Mouse (Mus musculus): Measurements from ENCODE around the gene Larp4b. TPM values are rescaled to one million over a fixed set of nuclear protein-coding genes. Genes with fewer than 3 reads are reported as not detected.

The Larp4b gene
- polyA plus RNA-seq, 1 experiment from 2014 or later = 36.9 TPM

DNA sequence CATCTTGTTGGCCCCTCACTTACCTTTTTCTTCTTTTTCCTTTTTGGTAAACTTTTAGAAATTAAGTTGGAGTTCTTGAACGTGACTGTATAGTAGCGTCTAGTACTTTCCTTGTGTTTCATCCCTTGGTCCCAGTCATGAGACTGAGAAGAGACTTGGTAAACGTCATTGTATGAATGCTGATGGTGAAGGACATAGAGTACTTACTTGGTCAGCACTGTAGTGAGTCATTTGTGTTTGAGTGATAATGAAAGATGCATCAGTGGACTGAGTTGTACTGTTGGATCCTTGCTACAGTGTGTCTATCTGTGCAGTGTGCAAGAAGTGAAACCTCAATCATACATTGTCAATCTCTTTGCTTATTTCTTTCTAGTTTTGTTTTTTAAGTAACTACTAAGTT, 20.1 kb downstream of the Larp4b start:
- Histone ChIP-seq H3K9me3 (ENCODE audit: control insufficient read depth, low read length) (no peaks in the 10 kb centered on the region), H3K4me3 (ENCODE audit: low read depth, low read length) (no peak overlapping the region), H3K4me1 (ENCODE audit: control insufficient read depth, insufficient read depth, low read length) (no peaks in the 10 kb centered on the region), H3K27me3 (ENCODE audit: control insufficient read depth, insufficient read depth, low read length) (no peaks in the 10 kb centered on the region), H3K4me2 (no peak overlapping the region), H3K27ac (ENCODE audit: low read depth, low read length) (no peak overlapping the region), H3K36me3 (ENCODE audit: control insufficient read depth, insufficient read depth, low read length) (no peaks in the 10 kb centered on the region), H3K9ac (ENCODE audit: low read length) (no peak overlapping the region)
- no peak for ATAC-seq (ENCODE audit: low FRiP score)
- WGBS = 93% methylated on average over 3 of the region's 3 CpGs
- no peak for DNase-seq (ENCODE audit: low spot score, missing footprints)

DNA sequence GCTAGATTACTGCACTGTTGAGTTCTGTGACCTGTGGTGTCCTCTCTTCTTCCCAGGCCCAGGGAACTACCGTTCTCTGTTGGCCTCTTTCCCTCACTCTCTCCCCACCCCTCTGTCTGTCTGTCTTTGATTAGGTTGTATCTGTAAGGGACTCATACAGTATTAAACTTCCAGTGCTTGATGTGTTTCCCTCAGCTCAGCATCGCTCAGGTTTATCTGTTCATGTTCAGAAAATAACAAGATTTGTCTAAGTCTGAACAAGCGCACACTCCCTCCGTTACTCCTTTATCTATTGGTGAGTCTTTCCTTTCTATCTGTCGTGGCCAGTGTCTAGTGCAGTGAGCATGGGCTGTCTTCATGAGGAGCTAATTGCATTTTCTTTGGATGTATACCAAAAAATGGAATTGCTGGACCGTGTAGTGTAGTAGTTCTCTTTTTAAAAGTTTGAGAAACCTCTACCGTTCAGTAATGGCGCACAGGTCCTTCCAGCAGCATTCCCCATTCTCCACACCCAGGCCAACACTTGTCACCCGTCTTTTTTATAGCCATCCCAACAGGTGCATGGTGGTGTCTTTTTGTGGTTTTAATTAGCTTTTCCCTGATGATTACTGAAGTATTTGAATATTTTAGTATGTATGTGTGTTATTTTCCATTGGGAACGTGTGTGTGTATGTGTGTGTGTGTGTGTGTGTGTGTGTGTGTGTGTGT, 27.3 kb downstream of the Larp4b start:
- 91% methylated on average over 10 of the region's 10 CpGs for WGBS
- DNase-seq (ENCODE audit: low spot score, missing footprints) = no peak
- Histone ChIP-seq H3K36me3 (ENCODE audit: control insufficient read depth, insufficient read depth, low read length) (no peaks in the 10 kb centered on the region), H3K4me2 (no peak overlapping the region), H3K9me3 (ENCODE audit: control insufficient read depth, low read length) (no peaks in the 10 kb centered on the region), H3K9ac (ENCODE audit: low read length) (no peak overlapping the region), H3K4me3 (ENCODE audit: low read depth, low read length) (no peak overlapping the region), H3K4me1 (ENCODE audit: control insufficient read depth, insufficient read depth, low read length) (no peaks in the 10 kb centered on the region), H3K27ac (ENCODE audit: low read depth, low read length) (no peak overlapping the region), H3K27me3 (ENCODE audit: control insufficient read depth, insufficient read depth, low read length) (no peaks in the 10 kb centered on the region)
- no peak for ATAC-seq (ENCODE audit: low FRiP score)

DNA sequence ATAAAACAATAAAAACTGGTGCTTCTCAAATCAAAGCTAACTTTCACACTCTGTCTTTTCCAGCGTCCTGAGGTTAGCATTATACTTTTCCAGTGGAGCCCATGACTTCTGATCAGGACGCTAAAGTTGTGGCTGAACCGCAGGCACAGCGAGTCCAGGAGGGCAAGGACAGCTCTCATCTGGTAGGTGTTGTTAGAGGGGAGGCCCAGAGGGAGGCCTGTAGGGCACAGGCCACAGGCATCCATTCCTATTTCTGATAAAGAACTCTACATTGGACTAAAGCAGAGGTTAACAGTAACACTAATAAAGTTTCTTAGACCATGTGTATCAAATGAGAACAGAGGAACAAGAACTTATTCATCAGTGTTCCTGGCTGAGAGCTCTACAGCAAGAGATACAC, 28.4 kb downstream of the Larp4b start:
- Histone ChIP-seq H3K27ac (ENCODE audit: low read depth, low read length) (no peak overlapping the region), H3K4me3 (ENCODE audit: low read depth, low read length) (no peak overlapping the region), H3K4me2 (no peak overlapping the region), H3K9ac (ENCODE audit: low read length) (no peak overlapping the region), H3K36me3 (ENCODE audit: control insufficient read depth, insufficient read depth, low read length) (no peaks in the 10 kb centered on the region), H3K9me3 (ENCODE audit: control insufficient read depth, low read length) (no peaks in the 10 kb centered on the region), H3K4me1 (ENCODE audit: control insufficient read depth, insufficient read depth, low read length) (no peaks in the 10 kb centered on the region), H3K27me3 (ENCODE audit: control insufficient read depth, insufficient read depth, low read length) (no peaks in the 10 kb centered on the region)
- DNase-seq (ENCODE audit: low spot score, missing footprints) = no peak
- WGBS = 93% methylated on average over 4 of the region's 4 CpGs
- ATAC-seq (ENCODE audit: low FRiP score) = no peak

DNA sequence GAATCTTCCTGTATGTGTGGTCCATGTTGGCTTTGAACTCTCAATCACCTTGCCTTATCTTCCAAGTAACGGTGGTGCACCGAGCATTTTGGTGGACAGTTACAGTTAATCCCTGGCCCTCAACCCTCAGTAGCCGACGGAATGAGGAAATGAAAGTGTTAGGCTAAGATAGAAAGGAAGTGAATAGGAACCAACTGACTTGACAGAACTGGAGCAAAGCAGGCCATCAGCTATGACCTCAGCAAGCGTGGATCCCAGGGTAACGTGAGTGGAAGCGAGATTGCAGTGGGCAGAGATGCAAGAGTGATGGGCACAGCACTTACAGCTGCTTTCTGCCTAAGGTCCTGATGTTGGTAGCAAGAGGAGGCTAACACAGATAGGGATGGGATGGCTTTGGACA, 31.5 kb downstream of the Larp4b start:
- no peak overlapping the region for H3K4me3 ChIP-seq (ENCODE audit: low read depth, low read length)
- no peaks in the 10 kb centered on the region for H3K9me3 ChIP-seq (ENCODE audit: control insufficient read depth, low read length)
- 95% methylated on average over 7 of the region's 7 CpGs for WGBS
- H3K36me3 ChIP-seq (ENCODE audit: control insufficient read depth, insufficient read depth, low read length) = peaks cover 3% of the 10 kb centered on the region; the same call in 1 of the 2 replicates
- no peak overlapping the region for H3K4me2 ChIP-seq
- no peaks in the 10 kb centered on the region for H3K4me1 ChIP-seq (ENCODE audit: control insufficient read depth, insufficient read depth, low read length)
- H3K9ac ChIP-seq (ENCODE audit: low read length) = no peak overlapping the region
- ATAC-seq (ENCODE audit: low FRiP score) (no peak), DNase-seq (ENCODE audit: low spot score, missing footprints) (no peak)
- H3K27me3 ChIP-seq (ENCODE audit: control insufficient read depth, insufficient read depth, low read length) = no peaks in the 10 kb centered on the region
- no peak overlapping the region for H3K27ac ChIP-seq (ENCODE audit: low read depth, low read length)

DNA sequence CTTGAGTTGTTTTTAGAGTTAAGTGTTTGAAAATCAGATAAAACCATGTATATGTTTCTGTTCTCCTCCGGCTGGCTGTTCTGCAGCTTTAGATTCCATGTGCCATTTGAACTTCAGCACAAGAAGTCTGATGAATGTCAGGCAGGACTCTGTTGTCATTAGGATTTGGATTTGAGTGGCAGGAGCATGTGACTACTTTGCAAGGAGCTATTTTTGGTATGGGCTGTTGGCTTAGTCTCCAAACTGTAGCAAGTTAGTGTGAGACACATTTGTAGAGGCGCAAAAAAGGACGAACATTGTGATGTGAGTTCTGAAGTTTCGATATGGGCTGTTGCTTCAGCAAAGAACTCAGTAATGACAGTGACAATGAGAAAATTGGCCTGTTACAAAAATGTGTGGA, 34.0 kb downstream of the Larp4b start:
- WGBS = 97% methylated on average over 4 of the region's 4 CpGs
- H3K36me3 ChIP-seq (ENCODE audit: control insufficient read depth, insufficient read depth, low read length) = peaks cover 4% of the 10 kb centered on the region; the same call in 1 of the 2 replicates
- no peak for DNase-seq (ENCODE audit: low spot score, missing footprints)

DNA sequence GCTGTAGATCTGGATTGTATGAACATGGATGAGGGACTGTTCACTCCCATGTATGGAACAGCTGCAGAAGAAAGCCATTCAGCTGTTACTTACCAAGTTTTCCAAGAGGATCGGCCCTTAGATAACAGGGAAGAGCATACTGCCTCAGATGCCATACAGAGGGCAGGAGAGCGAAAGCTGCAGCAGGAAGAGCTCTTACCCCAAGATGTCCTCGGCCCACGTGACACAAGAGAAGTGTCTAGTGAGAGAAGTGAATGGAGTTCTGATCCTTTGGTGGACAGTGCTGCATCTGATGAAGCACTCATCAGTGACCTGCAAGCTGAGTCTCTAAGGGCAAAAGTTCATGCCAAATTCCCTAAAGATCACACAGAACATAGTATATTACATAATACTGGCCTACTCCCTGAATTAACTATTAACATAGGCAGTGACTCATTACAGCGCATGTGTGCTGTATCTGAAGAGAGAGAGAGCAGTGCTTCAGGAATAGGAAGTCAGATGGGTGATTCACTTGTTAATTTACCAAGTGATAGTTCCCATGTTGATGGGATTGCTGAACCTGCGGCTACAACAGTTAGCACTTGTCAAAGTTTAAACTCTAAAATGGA, 35.1 kb downstream of the Larp4b start:
- H3K27ac ChIP-seq (ENCODE audit: low read depth, low read length) = no peak overlapping the region
- H3K9me3 ChIP-seq (ENCODE audit: control insufficient read depth, low read length) = no peaks in the 10 kb centered on the region
- no peaks in the 10 kb centered on the region for H3K4me1 ChIP-seq (ENCODE audit: control insufficient read depth, insufficient read depth, low read length)
- DNase-seq (ENCODE audit: low spot score, missing footprints) (no peak), ATAC-seq (ENCODE audit: low FRiP score) (no peak)
- H3K4me2 ChIP-seq = no peak overlapping the region
- no peak overlapping the region for H3K4me3 ChIP-seq (ENCODE audit: low read depth, low read length)
- H3K36me3 ChIP-seq (ENCODE audit: control insufficient read depth, insufficient read depth, low read length) = peaks cover 4% of the 10 kb centered on the region; the same call in 1 of the 2 replicates
- no peaks in the 10 kb centered on the region for H3K27me3 ChIP-seq (ENCODE audit: control insufficient read depth, insufficient read depth, low read length)
- H3K9ac ChIP-seq (ENCODE audit: low read length) = no peak overlapping the region
- WGBS = 95% methylated on average over 6 of the region's 6 CpGs

More for the DNA sequence above, 34.0 kb downstream of the Larp4b start:
- Histone ChIP-seq H3K27me3 (ENCODE audit: control insufficient read depth, insufficient read depth, low read length) (no peaks in the 10 kb centered on the region), H3K4me3 (ENCODE audit: low read depth, low read length) (no peak overlapping the region), H3K9ac (ENCODE audit: low read length) (no peak overlapping the region), H3K4me2 (no peak overlapping the region), H3K9me3 (ENCODE audit: control insufficient read depth, low read length) (no peaks in the 10 kb centered on the region), H3K27ac (ENCODE audit: low read depth, low read length) (no peak overlapping the region), H3K4me1 (ENCODE audit: control insufficient read depth, insufficient read depth, low read length) (no peaks in the 10 kb centered on the region)
- no peak for ATAC-seq (ENCODE audit: low FRiP score)

DNA sequence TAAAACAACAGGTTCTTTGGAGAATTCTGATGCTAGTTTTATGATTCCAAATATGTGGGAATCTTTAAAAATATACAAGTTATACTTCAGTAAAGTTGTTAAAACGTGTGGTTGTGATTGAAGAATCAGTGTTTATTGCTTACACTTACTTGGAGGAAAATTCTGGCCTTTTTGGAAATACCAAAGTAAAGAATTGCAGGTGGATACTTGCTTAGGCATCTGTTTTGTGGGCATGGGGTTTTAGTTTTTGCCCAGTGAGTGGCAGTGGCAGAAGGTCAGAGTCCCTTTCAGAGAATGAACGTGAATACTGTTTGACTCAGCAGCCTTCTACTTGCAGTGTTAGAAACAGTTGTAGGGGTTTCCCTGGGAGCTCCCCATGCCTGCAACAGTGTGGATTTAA, 40.7 kb downstream of the Larp4b start:
- no peak overlapping the region for H3K4me3 ChIP-seq (ENCODE audit: low read depth, low read length)
- H3K36me3 ChIP-seq (ENCODE audit: control insufficient read depth, insufficient read depth, low read length) = peaks cover 11% of the 10 kb centered on the region
- no peaks in the 10 kb centered on the region for H3K4me1 ChIP-seq (ENCODE audit: control insufficient read depth, insufficient read depth, low read length)
- no peaks in the 10 kb centered on the region for H3K9me3 ChIP-seq (ENCODE audit: control insufficient read depth, low read length)
- ATAC-seq (ENCODE audit: low FRiP score) (no peak), DNase-seq (ENCODE audit: low spot score, missing footprints) (no peak)
- H3K27me3 ChIP-seq (ENCODE audit: control insufficient read depth, insufficient read depth, low read length) = no peaks in the 10 kb centered on the region
- H3K27ac ChIP-seq (ENCODE audit: low read depth, low read length) = no peak overlapping the region
- WGBS = 88% methylated on average over 2 of the region's 2 CpGs
- H3K4me2 ChIP-seq = no peak overlapping the region
- no peak overlapping the region for H3K9ac ChIP-seq (ENCODE audit: low read length)

DNA sequence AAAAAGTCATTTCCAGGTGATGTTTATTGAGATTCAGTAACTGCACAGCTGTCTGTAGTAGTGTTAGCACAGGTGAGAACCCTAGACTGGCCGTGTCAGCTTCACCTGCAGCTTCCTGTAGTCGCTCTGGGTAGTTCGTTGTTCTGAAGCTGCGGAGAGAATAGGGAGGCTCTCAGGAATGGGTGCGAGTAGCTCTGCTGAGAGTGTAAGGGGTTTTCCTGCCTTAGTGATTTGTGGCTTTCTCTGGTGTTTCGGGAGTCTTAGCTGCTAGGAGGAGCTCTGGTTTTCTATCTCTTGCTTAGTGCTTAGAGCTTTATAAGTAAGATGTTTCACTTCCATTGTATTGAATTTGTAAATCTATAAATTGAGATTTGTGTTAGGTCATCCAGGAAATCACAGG, 42.4 kb downstream of the Larp4b start:
- no peak for DNase-seq (ENCODE audit: low spot score, missing footprints)
- H3K4me3 ChIP-seq (ENCODE audit: low read depth, low read length) = no peak overlapping the region
- H3K36me3 ChIP-seq (ENCODE audit: control insufficient read depth, insufficient read depth, low read length) = peaks cover 14% of the 10 kb centered on the region
- no peaks in the 10 kb centered on the region for H3K9me3 ChIP-seq (ENCODE audit: control insufficient read depth, low read length)
- H3K27me3 ChIP-seq (ENCODE audit: control insufficient read depth, insufficient read depth, low read length) = no peaks in the 10 kb centered on the region
- WGBS = 91% methylated on average over 6 of the region's 6 CpGs
- ATAC-seq (ENCODE audit: low FRiP score) = no peak
- no peaks in the 10 kb centered on the region for H3K4me1 ChIP-seq (ENCODE audit: control insufficient read depth, insufficient read depth, low read length)
- H3K4me2 ChIP-seq = no peak overlapping the region
- H3K9ac ChIP-seq (ENCODE audit: low read length) = no peak overlapping the region
- no peak overlapping the region for H3K27ac ChIP-seq (ENCODE audit: low read depth, low read length)

DNA sequence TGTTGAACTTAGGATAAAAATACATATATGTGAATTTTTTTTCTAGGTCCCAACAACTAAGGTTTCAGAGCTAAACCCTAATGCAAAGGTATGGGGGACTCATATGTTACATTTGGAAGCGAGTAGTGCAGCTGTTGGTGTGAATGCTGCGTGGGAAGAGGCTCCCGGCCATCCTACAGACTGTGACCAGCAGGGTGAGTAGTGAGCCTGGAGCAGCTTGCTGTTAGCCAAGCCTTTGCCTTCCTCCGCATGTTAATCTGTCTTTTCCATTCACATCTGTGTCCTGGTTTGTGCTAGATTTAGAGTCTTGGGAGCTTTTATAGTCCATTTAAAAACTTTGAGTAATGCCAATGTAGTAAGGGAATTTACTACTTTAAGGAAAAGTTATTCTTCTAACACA, 43.1 kb downstream of the Larp4b start:
- no peak overlapping the region for H3K9ac ChIP-seq (ENCODE audit: low read length)
- WGBS = 74% methylated on average over 4 of the region's 4 CpGs
- H3K27me3 ChIP-seq (ENCODE audit: control insufficient read depth, insufficient read depth, low read length) = no peaks in the 10 kb centered on the region
- ATAC-seq (ENCODE audit: low FRiP score) = no peak
- no peaks in the 10 kb centered on the region for H3K4me1 ChIP-seq (ENCODE audit: control insufficient read depth, insufficient read depth, low read length)
- no peak for DNase-seq (ENCODE audit: low spot score, missing footprints)
- no peak overlapping the region for H3K27ac ChIP-seq (ENCODE audit: low read depth, low read length)
- H3K9me3 ChIP-seq (ENCODE audit: control insufficient read depth, low read length) = no peaks in the 10 kb centered on the region
- H3K36me3 ChIP-seq (ENCODE audit: control insufficient read depth, insufficient read depth, low read length) = peaks cover 15% of the 10 kb centered on the region
- H3K4me2 ChIP-seq = no peak overlapping the region
- no peak overlapping the region for H3K4me3 ChIP-seq (ENCODE audit: low read depth, low read length)

All from midbrain, embryonic 11.5 days (tissue).